Mouse (Mus musculus) lung, postnatal 4 days (tissue): ENCODE measurements around the gene Fhad1.

Source experiments
- DNase-seq, 2 experiments: peaks; one replicate each; pipeline ENCODE4 v3.0.0; 2021

Gene Fhad1

DNA sequence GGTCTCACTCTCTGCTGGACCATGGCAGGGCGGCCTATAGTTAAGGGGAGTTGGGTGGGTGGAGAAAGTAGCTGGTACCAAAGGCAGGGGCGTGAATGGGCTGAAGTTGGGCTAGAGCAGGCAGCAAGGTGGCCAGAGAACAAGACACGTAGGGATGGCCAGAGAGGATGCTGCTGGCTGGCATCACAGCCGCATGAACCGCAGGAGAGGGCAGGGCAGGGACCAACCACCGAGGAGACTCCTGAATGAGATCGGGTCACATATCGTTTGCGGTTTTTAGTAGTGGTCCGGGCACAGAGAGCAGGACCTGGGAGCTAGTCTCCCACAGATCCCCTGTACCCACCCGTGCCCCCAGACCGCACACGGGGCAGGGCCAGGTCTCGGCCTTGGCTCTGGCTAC lies 155.5 kb downstream of the Fhad1 start:
- no peak for DNase-seq

DNA sequence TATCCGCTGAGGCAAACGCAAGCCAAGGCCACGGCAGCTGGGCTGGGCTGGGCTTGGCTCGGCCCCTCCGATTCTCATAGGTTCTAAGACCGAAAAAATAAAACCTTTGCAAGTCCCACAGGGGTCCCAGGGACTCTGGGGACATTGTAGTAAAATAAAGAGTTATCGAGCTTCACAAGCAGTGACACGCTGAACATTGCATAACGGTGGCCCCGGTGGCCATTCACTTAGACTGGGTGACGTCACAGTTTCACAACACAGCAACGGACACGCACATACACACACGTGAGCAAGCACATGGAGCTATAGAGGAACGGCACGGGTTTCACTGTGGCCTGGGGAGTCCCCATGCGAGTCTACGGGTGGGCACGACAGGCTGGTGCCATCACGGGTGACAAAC lies 156.4 kb downstream of the Fhad1 start:
- peak in 1 of 2 experiments; percentile 51 for DNase-seq

DNA sequence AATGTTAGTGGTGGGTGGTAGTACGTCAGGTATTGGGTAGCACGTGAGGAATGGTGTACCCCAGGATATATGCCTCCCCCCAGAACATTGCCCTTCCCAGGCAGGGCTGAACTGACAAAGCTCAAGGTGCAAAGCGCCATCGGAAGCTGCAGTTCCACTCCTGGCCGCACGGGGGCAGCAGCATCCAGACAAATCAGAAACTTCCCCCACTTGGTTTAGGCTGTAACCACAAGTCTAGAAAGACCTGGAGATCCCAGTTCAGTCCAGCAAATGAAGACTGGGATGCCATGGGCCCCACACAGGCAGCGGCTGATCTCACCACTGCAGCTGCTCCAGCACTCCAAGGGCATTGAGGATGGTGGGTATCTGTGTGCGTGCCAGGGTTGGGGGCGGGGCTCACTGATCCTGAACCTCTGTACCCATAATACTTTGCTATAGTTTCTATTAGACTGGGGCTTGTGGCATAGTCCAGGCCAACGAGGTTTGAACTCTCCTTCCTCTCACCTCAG lies 157.4 kb downstream of the Fhad1 start:
- DNase-seq: peak; percentile 79 to 86

DNA sequence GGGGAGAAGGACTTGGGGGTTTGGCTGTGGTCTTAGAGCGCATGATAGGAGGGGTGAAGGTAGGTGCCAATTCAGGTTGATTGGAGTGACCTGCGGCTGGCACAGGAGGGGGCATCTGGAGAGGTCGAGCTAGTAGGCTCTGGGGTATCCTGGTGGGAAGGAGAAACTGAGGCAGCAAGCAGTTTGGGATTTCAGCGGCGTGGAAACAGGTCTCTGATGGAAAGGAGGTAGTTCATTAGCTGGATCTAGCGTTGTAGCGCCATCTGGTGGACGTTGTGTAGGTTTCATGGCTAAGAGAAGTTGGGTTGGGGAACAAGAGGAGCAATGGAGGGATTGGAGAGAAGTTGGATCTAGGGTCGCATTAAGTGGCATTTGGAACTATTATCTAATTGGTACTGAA lies 161.4 kb downstream of the Fhad1 start:
- DNase-seq: peak; percentile 32 to 59

DNA sequence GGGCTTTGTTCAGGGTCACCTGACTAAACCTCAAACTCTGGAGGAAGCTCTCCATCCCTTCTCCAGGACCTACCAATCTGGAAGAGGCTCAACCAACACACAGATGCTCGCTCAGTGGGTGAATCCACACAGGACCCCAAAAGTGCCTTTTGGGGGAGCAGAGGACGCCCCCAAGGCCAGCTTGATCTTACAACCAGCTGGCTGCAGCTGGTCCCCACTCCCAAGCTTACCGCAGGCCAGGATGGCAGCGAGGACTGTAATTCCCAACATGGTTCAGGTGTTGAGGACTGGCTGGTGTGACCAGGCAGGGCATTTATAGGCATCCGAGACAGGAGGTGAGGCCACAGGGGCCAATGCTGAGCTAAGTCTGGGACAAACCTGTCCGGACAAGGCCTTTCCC lies 168.9 kb downstream of the Fhad1 start, which contains the start of gene Ctrc:
Gene Ctrc, minus strand, starts transcription at position 361 of the 400 bp plus-strand sequence.
- DNase-seq: no peak
